Comparison of ENCODE assay signal across 19 mouse cellular contexts in the genomic region with DNA sequence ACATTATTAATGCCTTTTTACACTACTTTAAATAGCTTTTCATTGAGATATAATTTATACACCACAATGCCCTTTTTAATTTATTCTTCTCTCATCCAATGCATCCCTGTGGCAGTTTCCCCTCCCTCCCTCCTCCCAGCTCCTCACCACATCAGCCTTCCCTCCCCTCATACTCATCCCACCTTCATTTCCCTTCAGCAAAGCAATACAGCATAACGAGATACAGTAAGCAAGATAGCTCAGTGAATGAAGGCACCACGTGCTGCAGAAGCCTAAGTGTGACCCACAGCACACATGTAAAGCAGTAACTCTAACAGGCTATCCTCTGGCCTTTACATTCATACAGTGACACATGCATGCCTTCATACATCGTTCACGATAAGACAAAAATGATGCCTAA.
"Had no signal": no experiment of that assay in that cellular context is flagged by ENCODE, and none has a peak within 500 bp of the region (broad histone marks: within the 10 kb centered on the region; RNA-seq: fewer than 3 reads in every experiment).

No protein-coding gene starts in this region.

- H3K27ac ChIP-seq: kidney, embryonic 15.5 days; left cerebral cortex, adult 2 months; liver, embryonic 13.5 days; macrophage; midbrain, embryonic 12.5 days; stomach, postnatal 0 days had no signal

- H3K4me2 ChIP-seq: kidney, embryonic 15.5 days; liver, embryonic 13.5 days; lung, embryonic 14.5 days; midbrain, embryonic 12.5 days had no signal

- H3K4me3 ChIP-seq: kidney, embryonic 15.5 days; left cerebral cortex, adult 2 months; liver, embryonic 13.5 days; midbrain, embryonic 12.5 days; myocyte had no signal

- H3K4me1 ChIP-seq: kidney, embryonic 15.5 days; midbrain, embryonic 12.5 days had no signal

- ATAC-seq: lung, postnatal 0 days; midbrain, embryonic 16.5 days had no signal

- DNase-seq: kidney, adult 11 months; kidney, adult 8-10 months; kidney, postnatal 10 days; kidney, postnatal 36 days; layer of hippocampus, postnatal 36 days; liver, embryonic 13.5 days; lung, embryonic 14.5 days; right cerebral cortex, adult 18-20 months; right cerebral cortex, postnatal 14 days; right cerebral cortex, postnatal 4 days; thymus, postnatal 25 days had no signal

- H3K9me3 ChIP-seq: kidney, embryonic 15.5 days; liver, embryonic 13.5 days; midbrain, embryonic 12.5 days had no signal

- H3K36me3 ChIP-seq: kidney, embryonic 15.5 days; liver, embryonic 13.5 days; midbrain, embryonic 12.5 days had no signal

- H3K9ac ChIP-seq: kidney, embryonic 15.5 days; liver, embryonic 13.5 days; lung, embryonic 14.5 days; midbrain, embryonic 12.5 days had no signal

- H3K27me3 ChIP-seq: kidney, embryonic 15.5 days; liver, embryonic 13.5 days; midbrain, embryonic 12.5 days had no signal
